Mouse (Mus musculus) yolk sac, embryonic 10.5 days (tissue): Measurements from ENCODE around the gene Mup8.
"Not testable (repeated sequence)": the region's sequence is repeated elsewhere in the genome, so short reads cannot be mapped to it uniquely, and the experiment has no call there.

Source experiments
- DNase-seq: peaks from one replicate; pipeline ENCODE4 v3.0.0-alpha.2; 2017; ENCODE audit warnings: low spot score

The Mup8 gene

DNA sequence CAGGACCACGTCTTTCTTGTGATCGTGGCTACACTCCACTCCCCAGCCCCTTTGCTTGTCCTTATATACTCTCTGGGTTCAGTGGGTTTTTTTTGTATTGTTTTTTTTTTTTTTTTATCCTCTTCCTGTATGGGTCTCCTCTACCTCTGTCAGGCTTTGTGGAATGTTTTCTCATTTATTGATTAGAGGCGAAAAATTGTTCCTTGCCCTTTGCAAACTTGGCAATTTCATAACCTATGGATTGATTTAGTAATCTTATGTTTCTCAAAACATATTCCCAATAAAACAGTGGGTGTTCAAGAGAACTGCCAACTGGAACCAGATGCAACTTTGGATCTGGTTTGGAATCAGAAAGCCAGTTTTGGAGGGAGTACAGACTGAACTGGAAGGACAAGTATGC is at the start of gene Mup8:
Gene Mup8 (minus strand): TSS at position 101 of the 400 bp plus-strand sequence.
- DNase-seq: not testable (repeated sequence)

DNA sequence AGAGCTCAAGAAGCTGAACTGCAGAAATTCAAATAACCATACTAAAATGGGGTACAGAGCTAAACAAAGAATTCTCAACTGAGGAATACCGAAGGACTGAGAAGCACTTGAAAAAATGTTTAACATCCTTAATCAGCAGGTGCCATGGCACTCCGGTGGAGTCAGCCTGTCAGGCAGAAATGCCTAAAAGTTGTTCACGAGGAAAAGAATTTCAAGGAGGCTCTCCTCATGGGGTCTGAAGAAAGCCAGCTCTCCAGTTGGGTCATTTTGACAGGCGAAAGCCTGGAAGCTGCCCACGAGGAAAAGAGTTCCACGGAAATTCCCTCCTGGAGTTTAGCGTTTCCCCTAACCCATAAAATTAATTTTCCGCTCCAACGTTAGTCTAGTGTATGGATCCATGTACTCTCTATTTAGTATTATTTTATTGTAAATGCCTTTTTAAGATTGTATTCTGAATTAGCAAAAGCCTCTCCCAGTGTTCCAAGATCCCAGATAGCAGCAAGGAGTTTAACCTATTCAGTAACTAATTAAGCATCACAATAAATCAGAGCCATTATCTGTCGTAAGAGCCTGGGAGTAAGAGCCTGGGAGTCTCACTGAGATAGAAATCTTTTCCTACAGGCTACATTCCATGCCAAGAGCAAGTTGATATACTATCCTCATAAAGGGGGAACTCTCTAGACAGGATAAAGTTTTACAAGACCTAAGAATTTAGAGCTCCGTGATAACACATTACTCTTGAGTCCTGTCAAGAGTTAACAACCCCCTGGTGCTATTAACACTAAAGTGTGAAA is 43.8 kb upstream of the Mup8 start:
- not testable (repeated sequence) for DNase-seq

DNA sequence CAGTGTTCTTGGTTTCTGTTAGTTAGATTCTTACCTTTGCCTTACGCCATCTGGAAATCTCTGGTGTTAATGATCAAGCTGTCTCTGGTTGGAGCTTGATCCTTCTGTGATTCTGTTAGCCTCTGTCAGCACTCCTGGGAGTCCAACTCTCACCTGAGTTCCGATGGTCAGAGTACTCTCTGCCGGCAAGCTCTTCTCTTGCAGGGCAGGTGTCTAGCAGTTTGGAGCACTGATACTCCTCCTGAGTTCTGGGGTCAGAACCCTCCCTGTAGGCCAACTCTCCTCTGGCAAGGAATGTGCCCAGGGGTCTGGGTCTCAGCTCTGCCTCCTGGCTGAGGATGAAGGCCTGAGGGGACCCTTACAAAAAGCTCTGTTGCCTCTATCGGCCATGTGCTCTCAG is 40.3 kb upstream of the Mup8 start:
- DNase-seq: peak; percentile 40
